Mouse (Mus musculus) heart, postnatal 0 days (tissue): Measurements from ENCODE around the gene Mucl3. TPM values are rescaled to one million over a fixed set of nuclear protein-coding genes. Genes with fewer than 3 reads are reported as not detected.
A peak's percentile ranks its signal among the peaks of the same experiment; 100 is the strongest.

Source experiments
- ATAC-seq: fragments of 200-750 bp; cut with Nextera tagmentation; 2 replicates; pipeline ENCODE4 v1.8.0; 2017; ENCODE audit warnings: low read depth, moderate number of reproducible peaks, moderate library complexity; ENCODE audit not compliant: insufficient read depth
- DNase-seq: peaks from one replicate; pipeline ENCODE4 v3.0.0-alpha.2; 2016; ENCODE audit warnings: low spot score
- H3K27ac ChIP-seq: fragments of 300-500 bp; sonication (generic); 2 replicates; pipeline ENCODE4 v1.5.1; 2014; ENCODE audit warnings: low read depth, mild to moderate bottlenecking
- H3K27me3 ChIP-seq: fragments of 300-500 bp; sonication (generic); 2 replicates; pipeline ENCODE4 v1.6.1; 2014; ENCODE audit warnings: low read length, mixed read lengths; ENCODE audit not compliant: control insufficient read depth, insufficient read depth
- H3K36me3 ChIP-seq: fragments of 300-500 bp; sonication (generic); replicated peaks from 2 replicates; pipeline ENCODE4 v1.6.1; 2014; ENCODE audit warnings: low read length, mixed read lengths; ENCODE audit not compliant: control insufficient read depth, insufficient read depth
- H3K4me1 ChIP-seq: fragments of 300-500 bp; sonication (generic); 2 replicates; pipeline ENCODE4 v1.6.1; 2014; ENCODE audit warnings: antibody characterized with exemption; ENCODE audit not compliant: control insufficient read depth, insufficient read depth
- H3K4me2 ChIP-seq: fragments of 300-500 bp; sonication (generic); 2 replicates; pipeline ENCODE4 v1.6.1; 2014; ENCODE audit warnings: low read depth, mild to moderate bottlenecking, low read length, moderate library complexity
- H3K4me3 ChIP-seq: fragments of 300-500 bp; sonication (generic); 2 replicates; pipeline ENCODE4 v1.5.1; 2014; ENCODE audit warnings: low read depth, low read length
- H3K9ac ChIP-seq: fragments of 300-500 bp; sonication (generic); replicated peaks from 2 replicates; pipeline ENCODE4 v1.6.1; 2014; ENCODE audit warnings: low read depth, low read length, mixed read lengths
- H3K9me3 ChIP-seq: fragments of 300-500 bp; sonication (generic); replicated peaks from 2 replicates; pipeline ENCODE4 v1.6.1; 2016; ENCODE audit warnings: low read length; ENCODE audit not compliant: control insufficient read depth
- CTCF ChIP-seq: IDR thresholded peaks from 2 replicates; pipeline ENCODE4 v1.5.1; 2016; ENCODE audit warnings: antibody characterized with exemption, control low read depth, low read depth
- EP300 ChIP-seq: IDR thresholded peaks from 2 replicates; pipeline ENCODE4 v1.6.1; 2016; ENCODE audit warnings: antibody characterized with exemption, low read depth
- whole genome bisulfite sequencing: fragments of 180-500 bp; shearing (Covaris S2); extraction: QIAGEN DNeasy Blood & Tissue Kit; methylation state at CpG from one replicate; pipeline ENCODE4 v1.1.7; 2014; 5-methylcytosine and 5-hydroxymethylcytosine counted together
- polyA plus RNA-seq: library from polyadenylated mRNA; unstranded; fragments of >200 nt; fragmentation: Nextera tagmentation; extraction: Ambion mirVana; gene quantifications from 2 replicates; pipeline ENCODE4 v1.2.1, GENCODE M21; 2015
- total RNA-seq: library from RNA; depleted of rRNA; stranded (reverse); fragments of >200 nt; gene quantifications from 2 replicates; pipeline ENCODE4 v1.2.3, GENCODE M21; 2014; ENCODE audit warnings: low replicate concordance; rRNA removed

Mucl3 gene
- total and polyA plus RNA-seq, 2 experiments from 2014 or later: not detected

DNA sequence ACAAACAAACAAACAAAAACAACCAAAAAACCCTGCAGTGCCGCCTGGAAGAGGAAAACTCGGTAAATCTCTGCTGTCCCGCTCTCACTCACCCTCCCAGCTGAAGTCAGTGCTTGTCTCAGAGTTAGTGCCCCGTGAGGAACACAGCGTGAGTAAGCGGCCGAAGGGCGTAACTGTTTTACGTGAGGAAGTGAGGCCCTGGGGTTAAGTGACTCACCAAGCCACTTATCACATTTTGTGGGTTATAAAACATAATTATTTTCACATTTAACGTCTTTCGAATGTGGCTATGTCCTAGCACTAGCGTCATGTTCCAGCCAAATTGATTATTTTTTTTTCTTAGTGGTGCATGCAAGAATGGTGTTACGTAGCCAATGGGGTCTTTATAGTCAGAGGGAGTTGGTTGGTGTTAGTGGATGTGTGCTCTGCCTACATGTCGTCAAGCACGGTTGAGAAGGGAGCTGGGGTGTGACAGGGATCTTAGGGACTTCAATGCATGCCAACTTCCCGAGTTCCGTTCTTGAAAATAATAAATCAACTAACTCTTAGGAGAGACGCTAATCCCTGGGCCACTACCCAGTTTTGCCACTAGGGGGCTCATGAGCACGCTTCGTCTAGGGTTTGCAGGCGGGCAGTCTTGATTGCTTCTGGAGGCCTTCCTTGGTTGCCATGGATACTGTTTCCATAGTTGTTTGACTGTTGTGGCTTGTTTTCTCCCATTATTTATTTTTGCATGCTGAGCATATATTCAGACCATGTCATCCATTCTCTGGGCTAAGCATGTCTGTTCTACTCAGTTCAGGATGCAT is 52.9 kb downstream of the Mucl3 start:
- no peaks in the 10 kb centered on the region; the same call in 1 of the 2 replicates for H3K9me3 ChIP-seq
- 0 out of 2 replicates have a peak overlapping the region, but pooled peaks have one; percentile 1 for H3K4me2 ChIP-seq
- 43% methylated on average over 21 of the region's 21 CpGs for WGBS
- peak; percentile 73 for DNase-seq
- H3K36me3 ChIP-seq: no peaks in the 10 kb centered on the region
- TF ChIP-seq EP300: no peak
- TF ChIP-seq CTCF: peak; percentile 81
- 0 out of 2 replicates have a peak, but pooled peaks cover 1% of the 10 kb centered on the region for H3K27me3 ChIP-seq
- H3K4me3 ChIP-seq: no peak overlapping the region
- no peaks in the 10 kb centered on the region for H3K4me1 ChIP-seq
- no peak overlapping the region for H3K27ac ChIP-seq
- ATAC-seq: peak; percentile 60
- H3K9ac ChIP-seq: no peak overlapping the region

DNA sequence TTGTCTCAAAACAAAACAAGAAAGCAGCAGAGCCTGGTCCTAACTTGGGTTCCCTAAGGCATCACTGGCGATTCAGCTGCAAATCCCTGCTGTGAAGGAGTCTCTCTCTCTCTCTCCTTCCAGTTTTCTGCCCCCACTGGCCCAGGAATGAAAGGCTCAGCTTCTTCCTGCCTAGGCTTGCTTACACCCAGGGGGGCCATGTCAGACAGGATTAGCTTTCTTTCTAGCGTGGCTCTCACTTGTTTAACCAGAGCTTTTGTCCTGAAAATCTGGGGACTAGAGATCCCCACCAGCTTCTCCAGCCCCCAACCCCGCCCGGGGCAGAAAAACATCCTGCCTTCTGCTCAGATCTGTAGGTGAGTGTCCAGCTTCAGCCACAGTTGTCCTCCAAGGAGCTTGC is 55.1 kb downstream of the Mucl3 start:
- H3K9me3 ChIP-seq: no peaks in the 10 kb centered on the region; the same call in 1 of the 2 replicates
- no peaks in the 10 kb centered on the region for H3K4me1 ChIP-seq
- no peaks in the 10 kb centered on the region for H3K36me3 ChIP-seq
- H3K27me3 ChIP-seq: 0 out of 2 replicates have a peak, but pooled peaks cover 5% of the 10 kb centered on the region
- ATAC-seq (no peak), DNase-seq (no peak)
- no peak overlapping the region for H3K9ac ChIP-seq
- TF ChIP-seq EP300: no peak
- TF ChIP-seq CTCF: no peak
- no peak overlapping the region for H3K4me2 ChIP-seq
- no peak overlapping the region for H3K27ac ChIP-seq
- WGBS: 25% methylated on average over 4 of the region's 4 CpGs
- H3K4me3 ChIP-seq: no peak overlapping the region

DNA sequence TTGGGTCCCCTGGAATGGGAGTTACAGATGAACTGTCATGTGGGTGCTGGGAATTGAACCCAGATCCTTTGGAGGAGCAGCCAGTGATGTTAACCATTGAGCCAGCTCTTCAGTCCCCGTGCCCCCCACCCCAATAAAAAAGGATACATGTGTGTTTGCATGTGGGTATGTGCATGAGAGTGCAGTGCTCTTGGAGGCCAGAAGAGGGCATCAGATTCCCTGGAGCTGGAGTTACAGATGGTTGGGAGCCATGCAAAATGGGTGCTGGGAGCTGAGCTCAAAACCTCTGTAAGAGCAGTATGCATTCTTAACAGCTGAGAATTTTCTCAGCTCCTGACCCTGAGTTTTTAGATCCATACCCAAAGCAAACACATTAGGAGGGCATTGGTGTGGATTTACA is 56.2 kb downstream of the Mucl3 start:
- Histone ChIP-seq H3K36me3 (no peaks in the 10 kb centered on the region), H3K4me2 (no peak overlapping the region), H3K4me1 (no peaks in the 10 kb centered on the region), H3K4me3 (no peak overlapping the region), H3K27ac (no peak overlapping the region), H3K27me3 (0 out of 2 replicates have a peak, but pooled peaks cover 5% of the 10 kb centered on the region), H3K9ac (no peak overlapping the region), H3K9me3 (no peaks in the 10 kb centered on the region; the same call in 1 of the 2 replicates)
- DNase-seq (no peak), ATAC-seq (no peak)
- 68% methylated on average over 1 of the region's 1 CpGs for WGBS
- TF ChIP-seq EP300 (no peak), CTCF (no peak)

Other genes with a start within 250 kb of the Mucl3 start
- 0.19 and 1.8 TPM in 2 replicates for gene H2-Q6, start 218.8 kb downstream of the Mucl3 start, total RNA-seq
- 0.26 TPM in 2 replicates for gene H2-Q6, start 218.8 kb downstream of the Mucl3 start, polyA plus RNA-seq
- not detected in 2 replicates for gene H2-Q7, start 204.5 kb downstream of the Mucl3 start, total RNA-seq
- 1.1 TPM in 2 replicates for gene H2-Q7, start 204.5 kb downstream of the Mucl3 start, polyA plus RNA-seq
- not detected in 2 replicates for gene H2-Q10, start 173.6 kb downstream of the Mucl3 start, total RNA-seq
- gene H2-Q10, start 173.6 kb downstream of the Mucl3 start, polyA plus RNA-seq: 0.10 and 0.11 TPM in 2 replicates
- not detected in 2 replicates for gene Pou5f1, start 137.7 kb downstream of the Mucl3 start, total RNA-seq
- gene Pou5f1, start 137.7 kb downstream of the Mucl3 start, polyA plus RNA-seq: not detected in 2 replicates
- 58.8 and 68.0 TPM in 2 replicates for gene Tcf19, start 126.9 kb downstream of the Mucl3 start, total RNA-seq
- 21.3 and 23.3 TPM in 2 replicates for gene Tcf19, start 126.9 kb downstream of the Mucl3 start, polyA plus RNA-seq
- 4.8 and 30.8 TPM in 2 replicates for gene Cchcr1, start 126.6 kb downstream of the Mucl3 start, total RNA-seq
- gene Cchcr1, start 126.6 kb downstream of the Mucl3 start, polyA plus RNA-seq: 4.5 and 4.8 TPM in 2 replicates
- 1.3 TPM in 1 of 2 replicates, not detected in the other for gene Psors1c2, start 110.5 kb downstream of the Mucl3 start, total RNA-seq
- gene Psors1c2, start 110.5 kb downstream of the Mucl3 start, polyA plus RNA-seq: 0.14 TPM in 1 of 2 replicates, not detected in the other
- 0.23 and 0.89 TPM in 2 replicates for gene Cdsn, start 91.6 kb downstream of the Mucl3 start, total RNA-seq
- 0.37 and 0.48 TPM in 2 replicates for gene Cdsn, start 91.6 kb downstream of the Mucl3 start, polyA plus RNA-seq
- gene 2300002M23Rik, start 76.2 kb downstream of the Mucl3 start, total RNA-seq: not detected in 2 replicates
- not detected in 2 replicates for gene 2300002M23Rik, start 76.2 kb downstream of the Mucl3 start, polyA plus RNA-seq
- not detected in 2 replicates for gene Sfta2, start 42.1 kb downstream of the Mucl3 start, total RNA-seq
- not detected in 2 replicates for gene Sfta2, start 42.1 kb downstream of the Mucl3 start, polyA plus RNA-seq
- gene Gm9573, start 17.1 kb downstream of the Mucl3 start, total RNA-seq: not detected in 2 replicates
- not detected in 2 replicates for gene Gm9573, start 17.1 kb downstream of the Mucl3 start, polyA plus RNA-seq
- gene Vars2, start 23.9 kb upstream of the Mucl3 start, total RNA-seq: 25.5 and 59.8 TPM in 2 replicates
- gene Vars2, start 23.9 kb upstream of the Mucl3 start, polyA plus RNA-seq: 9.4 and 9.8 TPM in 2 replicates
- 21.0 and 24.2 TPM in 2 replicates for gene Gtf2h4, start 30.0 kb upstream of the Mucl3 start, total RNA-seq
- gene Gtf2h4, start 30.0 kb upstream of the Mucl3 start, polyA plus RNA-seq: 18.0 and 21.2 TPM in 2 replicates
- gene Ddr1, start 60.9 kb upstream of the Mucl3 start, total RNA-seq: 105 and 206 TPM in 2 replicates
- 63.9 and 71.8 TPM in 2 replicates for gene Ddr1, start 60.9 kb upstream of the Mucl3 start, polyA plus RNA-seq
- 41.7 and 50.5 TPM in 2 replicates for gene Ier3, start 178.0 kb upstream of the Mucl3 start, total RNA-seq
- gene Ier3, start 178.0 kb upstream of the Mucl3 start, polyA plus RNA-seq: 70.7 and 79.4 TPM in 2 replicates
- gene Flot1, start 179.5 kb upstream of the Mucl3 start, total RNA-seq: 161 and 163 TPM in 2 replicates
- gene Flot1, start 179.5 kb upstream of the Mucl3 start, polyA plus RNA-seq: 122 and 132 TPM in 2 replicates
- gene Tubb5, start 194.6 kb upstream of the Mucl3 start, total RNA-seq: 1,043 and 1,325 TPM in 2 replicates
- 259 and 267 TPM in 2 replicates for gene Tubb5, start 194.6 kb upstream of the Mucl3 start, polyA plus RNA-seq
- gene Mdc1, start 197.8 kb upstream of the Mucl3 start, total RNA-seq: 5.4 and 25.0 TPM in 2 replicates
- gene Mdc1, start 197.8 kb upstream of the Mucl3 start, polyA plus RNA-seq: 2.3 and 3.0 TPM in 2 replicates
- 16.1 and 36.2 TPM in 2 replicates for gene Nrm, start 217.6 kb upstream of the Mucl3 start, total RNA-seq
- gene Nrm, start 217.6 kb upstream of the Mucl3 start, polyA plus RNA-seq: 18.0 and 21.6 TPM in 2 replicates
- 30.0 and 35.0 TPM in 2 replicates for gene Ppp1r18, start 221.9 kb upstream of the Mucl3 start, total RNA-seq
- 10.0 and 11.6 TPM in 2 replicates for gene Ppp1r18, start 221.9 kb upstream of the Mucl3 start, polyA plus RNA-seq
- gene Dhx16, start 236.1 kb upstream of the Mucl3 start, total RNA-seq: 18.2 and 24.1 TPM in 2 replicates
- gene Dhx16, start 236.1 kb upstream of the Mucl3 start, polyA plus RNA-seq: 14.9 and 15.0 TPM in 2 replicates